Mouse (Mus musculus) heart, postnatal 14 days (tissue): Measurements from ENCODE around the gene Mgea5. TPM values are rescaled to one million over a fixed set of nuclear protein-coding genes. Genes with fewer than 3 reads are reported as not detected.

Experiments used
- DNase-seq, 2 experiments: peaks; one replicate each; pipeline ENCODE4 v3.0.0; 2021 to 2022
- intact Hi-C: fragments of 180-260 bp; cut with DNase I; formaldehyde crosslinking; loops from one replicate; pipeline ENCODE4 v1.15.1; 2025
- total RNA-seq, 2 experiments: library from RNA; stranded (reverse); gene quantifications; 2 replicates each; pipeline ENCODE4 v1.2.3; 2021

Mgea5 gene
- total RNA-seq, 2 experiments from 2014 or later = 65.7 TPM

GRCm38 (mm10) chr19:45753551-45753950 lies 30.1 kb downstream of the Mgea5 start:
- DNase-seq = no peak
- intact Hi-C loops = no loop called here

GRCm38 (mm10) chr19:45751881-45752280 lies 31.8 kb downstream of the Mgea5 start:
- intact Hi-C loops = no loop called here
- no peak for DNase-seq

GRCm38 (mm10) chr19:45749243-45750043 lies 34.2 kb downstream of the Mgea5 start, which contains the start of gene Npm3:
TSS of gene Npm3 (minus strand) at chr19:45749591.
- intact Hi-C loops = loop anchor here (2.0 to 5.0 kb wide), 2 partner anchors 33 to 92 kb away; partner anchors contain the start of gene Mgea5
- peak; percentile 85 to 90 for DNase-seq

- DNase-seq = peak in 1 of 2 experiments; percentile 12
- intact Hi-C loops = loop anchor here (2.0 to 5.0 kb wide), 2 partner anchors 34 to 91 kb away; partner anchors contain the start of gene Mgea5
Measured at GRCm38 (mm10) chr19:45748691-45749242, 34.9 kb downstream of the Mgea5 start.

DNA sequence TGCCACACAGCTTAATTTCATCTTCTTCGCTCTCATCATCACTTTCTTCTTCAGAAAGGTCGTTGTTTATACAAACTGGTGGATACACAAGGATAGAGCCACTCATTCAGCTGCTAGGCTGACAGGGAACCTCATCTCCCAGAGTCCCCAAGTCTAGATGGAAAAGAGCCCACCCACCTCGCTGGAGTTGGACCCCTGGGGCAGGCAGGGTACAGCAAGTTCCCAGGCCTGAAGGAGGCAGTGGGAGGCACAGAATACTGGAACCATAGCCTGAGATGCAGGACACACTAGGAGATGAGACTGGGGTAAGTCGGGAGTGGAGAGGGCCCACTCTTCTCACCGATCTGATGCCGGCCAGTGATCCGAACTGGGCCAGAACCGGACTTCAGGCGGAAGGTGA lies 35.4 kb downstream of the Mgea5 start:
- intact Hi-C loops = loop anchor here (2.0 to 5.0 kb wide), 2 partner anchors 35 to 91 kb away; partner anchors contain the start of gene Mgea5
- DNase-seq = no peak

- intact Hi-C loops = loop anchor here (2.0 to 5.0 kb wide), 2 partner anchors 90 to 526 kb away; no protein-coding TSS in a partner anchor
- DNase-seq = peak; percentile 83 to 90
Measured at GRCm38 (mm10) chr19:45747028-45747867, 36.4 kb downstream of the Mgea5 start.

- intact Hi-C loops = loop anchor here (1.0 to 5.0 kb wide), 3 partner anchors 89 to 526 kb away; no protein-coding TSS in a partner anchor
- peak; percentile 83 to 84 for DNase-seq
Measured at GRCm38 (mm10) chr19:45746153-45747020, 37.2 kb downstream of the Mgea5 start.

GRCm38 (mm10) chr19:45745344-45746152 lies 38.1 kb downstream of the Mgea5 start:
- DNase-seq = no peak
- intact Hi-C loops = loop anchor here (1.0 to 5.0 kb wide), 3 partner anchors 88 to 525 kb away; no protein-coding TSS in a partner anchor

- intact Hi-C loops = no loop called here
- no peak for DNase-seq
Measured at GRCm38 (mm10) chr19:45743619-45744018, 40.0 kb downstream of the Mgea5 start.

GRCm38 (mm10) chr19:45742984-45743575 lies 40.6 kb downstream of the Mgea5 start:
- intact Hi-C loops = no loop called here
- DNase-seq = no peak

DNA sequence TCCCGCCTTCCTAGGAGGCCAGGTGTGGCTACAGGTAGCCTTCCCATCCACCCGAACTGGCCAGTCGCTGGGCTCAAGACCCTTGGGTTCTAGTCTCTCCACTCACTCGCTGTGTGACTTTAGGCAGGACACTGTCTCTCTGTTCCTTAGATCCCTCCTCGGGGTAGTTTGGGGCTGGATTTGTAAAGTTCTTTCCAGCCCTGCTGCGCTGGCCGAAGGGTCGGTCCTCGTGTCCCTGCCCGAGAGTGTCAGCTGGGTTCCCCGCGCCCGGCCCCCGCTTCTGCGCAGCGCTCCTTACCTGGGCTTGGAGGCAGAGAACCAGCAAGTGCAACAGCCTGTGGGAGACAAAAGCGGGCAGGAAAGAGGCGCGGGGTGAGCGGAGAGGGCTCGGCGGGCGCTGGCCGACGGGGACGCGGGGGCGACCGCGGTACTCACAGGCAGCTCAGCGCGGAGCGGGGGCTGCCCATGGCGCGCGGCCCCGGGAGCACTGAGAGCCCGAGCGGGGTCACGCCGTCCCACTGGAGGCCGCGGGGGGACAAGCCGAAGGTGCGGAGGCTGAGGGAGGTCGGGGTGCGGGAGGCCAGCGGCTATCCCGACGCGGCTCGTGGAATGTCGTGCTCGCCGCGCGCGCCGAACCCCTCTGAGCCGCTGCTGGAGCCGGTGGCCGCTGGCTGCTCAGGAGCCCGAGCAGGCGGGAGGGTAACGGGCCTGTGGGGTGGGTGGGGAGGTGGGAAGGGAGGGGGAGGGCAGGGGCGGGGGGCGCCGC lies 41.2 kb downstream of the Mgea5 start, which contains the start of gene Fgf8:
TSS of gene Fgf8 (minus strand) at position 698 of the 766 bp plus-strand sequence.
- peak in 1 of 2 experiments; percentile 9 for DNase-seq
- intact Hi-C loops = no loop called here

DNA sequence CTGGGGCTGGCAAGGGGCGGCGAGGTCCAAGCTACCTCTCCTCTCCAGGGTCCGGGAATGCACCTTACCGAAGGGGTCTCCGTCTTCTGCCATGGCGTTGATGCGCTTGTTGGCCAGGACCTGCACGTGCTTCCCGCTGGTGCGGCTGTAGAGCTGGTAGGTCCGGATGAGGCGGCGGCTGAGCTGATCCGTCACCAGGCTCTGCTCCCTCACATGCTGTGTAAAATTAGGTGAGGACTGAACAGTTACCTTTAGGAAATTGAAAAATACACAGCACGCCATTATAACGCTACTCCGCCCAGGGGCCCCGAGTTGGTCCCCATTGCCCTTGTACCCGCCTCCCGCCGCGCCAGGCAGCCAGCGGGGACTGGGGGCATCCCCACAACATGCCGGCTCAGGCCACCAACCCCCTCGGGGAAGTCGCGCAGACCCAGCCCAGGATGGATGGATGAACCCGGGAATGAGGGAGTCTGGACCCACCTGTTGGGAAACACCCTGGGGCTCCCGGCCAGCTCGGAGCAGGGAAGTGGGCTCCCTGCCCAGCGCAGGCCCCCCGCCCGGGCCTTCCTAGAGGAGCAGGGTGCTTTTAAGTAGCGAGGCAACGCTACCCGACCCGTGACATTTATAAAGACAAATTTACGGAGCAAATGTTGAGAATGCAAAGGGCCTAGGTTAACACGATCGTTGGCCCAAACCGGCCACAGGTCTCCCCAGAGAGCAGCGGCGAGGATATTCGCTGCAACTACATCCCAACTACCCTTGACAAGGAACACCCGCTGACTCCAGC lies 42.0 kb downstream of the Mgea5 start:
- DNase-seq = no peak
- intact Hi-C loops = no loop called here

DNA sequence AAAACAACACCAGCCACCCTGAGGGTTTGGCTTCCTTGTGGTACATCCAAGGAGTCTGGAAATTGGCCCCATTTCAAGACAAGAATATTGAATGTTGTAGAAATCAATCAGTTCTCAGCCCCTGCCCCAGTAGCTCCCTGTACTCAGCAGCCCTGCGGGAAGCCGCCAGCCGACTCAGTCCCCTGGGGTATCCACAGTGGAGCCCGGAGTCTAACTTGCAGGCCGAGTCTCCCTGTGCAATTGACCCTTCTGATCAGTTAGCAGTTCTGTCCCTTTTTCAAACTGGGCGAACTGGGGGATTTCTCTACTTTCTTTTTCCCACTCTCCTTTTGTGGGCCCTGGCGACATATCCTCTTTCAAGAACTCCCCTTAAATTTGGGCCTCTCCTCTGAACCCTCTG lies 42.8 kb downstream of the Mgea5 start:
- intact Hi-C loops = no loop called here
- no peak for DNase-seq

DNA sequence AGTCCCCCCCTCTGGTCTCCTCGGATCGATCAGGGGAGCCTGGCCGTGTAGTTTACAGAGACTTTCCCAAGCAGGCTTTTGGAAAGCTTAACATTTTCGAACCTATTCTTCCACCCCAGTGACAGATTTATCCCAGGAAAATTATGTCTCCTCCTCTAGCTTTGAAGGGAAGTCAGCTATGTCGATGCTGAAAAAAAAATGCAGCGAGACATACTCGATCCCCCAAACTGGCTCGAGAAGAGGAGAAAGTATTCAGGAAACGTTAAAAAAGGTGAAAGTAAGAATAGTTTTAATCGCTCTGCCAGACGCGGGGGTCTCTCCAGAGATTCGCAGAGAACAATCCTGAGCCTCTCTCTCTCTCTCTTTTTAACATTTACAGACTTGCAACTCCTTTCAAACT lies 43.4 kb downstream of the Mgea5 start:
- intact Hi-C loops = no loop called here
- DNase-seq = no peak

- intact Hi-C loops = no loop called here
- no peak for DNase-seq
Measured at GRCm38 (mm10) chr19:45738521-45738920, 45.1 kb downstream of the Mgea5 start.

DNA sequence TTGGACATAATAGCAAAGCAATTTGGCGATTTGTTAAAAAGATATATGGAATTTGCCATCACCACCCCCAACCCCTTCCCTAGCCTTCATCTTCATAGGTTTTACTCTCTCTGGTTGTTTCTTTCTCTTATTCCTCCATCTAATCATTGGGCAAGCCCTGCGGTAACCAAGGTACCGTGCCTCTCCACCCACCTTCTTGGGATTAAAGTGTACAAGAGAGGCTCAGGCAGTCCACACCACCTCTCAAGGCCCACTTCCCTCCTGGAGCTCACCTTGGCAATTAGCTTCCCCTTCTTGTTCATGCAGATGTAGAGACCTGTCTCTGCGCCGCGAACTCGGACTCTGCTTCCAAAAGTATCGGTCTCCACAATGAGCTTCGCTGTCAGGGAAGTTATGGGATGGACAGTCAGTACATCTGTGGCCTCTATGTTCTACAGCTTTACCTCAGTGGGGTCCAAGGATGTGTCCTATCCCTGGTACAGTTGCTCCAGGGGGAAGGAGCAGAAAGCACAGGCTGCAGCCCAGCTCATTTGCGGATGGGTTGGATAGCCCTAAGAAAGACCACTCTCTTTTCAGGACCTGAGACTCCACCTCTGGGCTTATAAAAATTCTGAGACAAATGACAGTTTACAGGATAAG lies 45.7 kb downstream of the Mgea5 start:
- DNase-seq = no peak
- intact Hi-C loops = no loop called here
